Mouse (Mus musculus): ENCODE results near the gene Gm21028.
"Not testable (repeated sequence)": the region's sequence is repeated elsewhere in the genome, so short reads cannot be mapped to it uniquely, and the experiment has no call there.

The Gm21028 gene

GRCm38 (mm10) chr7:42578488-42578887 lies at the start of gene Gm21028:
Gm21028 (minus strand) TSS chr7:42578588.
- CTCF ChIA-PET: no interaction called here

DNA sequence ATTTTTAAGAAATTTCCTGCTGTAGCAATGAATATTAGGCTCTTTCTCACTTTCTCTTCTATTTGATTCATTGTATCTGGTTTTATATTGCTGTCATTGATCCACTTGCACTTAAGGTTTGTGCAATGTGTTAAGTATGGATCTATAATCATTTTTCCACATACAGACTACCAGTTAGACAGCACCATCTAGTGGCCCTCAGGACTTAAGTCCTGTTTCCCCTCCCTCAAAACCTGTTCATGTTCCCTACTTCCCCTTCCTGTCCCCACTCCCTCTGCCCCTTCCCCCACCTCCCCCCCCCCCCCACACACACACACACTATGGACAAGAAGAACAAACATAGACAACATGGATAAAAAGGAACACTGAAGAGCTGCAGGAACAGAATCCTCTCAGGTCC lies 17.3 kb upstream of the Gm21028 start:
- ChIA-PET CTCF (interaction anchor here in 1 of 4 experiments (0.6 kb wide), 1 partner anchor 146 kb away, joined by 5 read pairs; no protein-coding TSS in a partner anchor), POLR2A (interaction anchor here in 1 of 4 experiments (0.6 kb wide), 1 partner anchor 170 kb away, joined by 3 read pairs; no protein-coding TSS in a partner anchor)

More at GRCm38 (mm10) chr7:42578488-42578887, at the start of gene Gm21028:
- POLR2A ChIA-PET: no interaction called here

DNA sequence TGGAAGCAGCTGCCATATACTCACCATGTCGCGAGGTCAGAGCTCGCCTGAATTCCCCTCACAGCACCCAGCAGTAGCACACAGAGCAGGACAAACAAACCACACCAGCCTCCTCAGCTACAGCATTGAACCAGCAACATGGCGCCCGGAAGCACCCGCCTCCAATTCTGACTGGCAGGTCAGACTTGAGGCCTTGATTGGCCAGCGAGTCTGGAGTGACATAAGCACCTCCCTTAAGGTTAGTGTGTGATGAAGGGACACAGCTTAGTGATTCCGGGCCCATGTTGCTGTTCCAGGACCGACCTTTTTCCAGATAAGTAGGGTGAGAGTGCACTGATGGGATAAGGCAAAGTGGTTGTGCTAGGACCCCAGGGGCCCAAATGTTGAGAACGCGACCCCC lies 14.0 kb upstream of the Gm21028 start, which contains the start of gene Zfp977:
Gene Zfp977 (minus strand): TSS at position 135 of the 400 bp plus-strand sequence.
- CTCF ChIA-PET: not testable (repeated sequence)

GRCm38 (mm10) chr7:42591311-42591710 lies 12.9 kb upstream of the Gm21028 start:
- ChIA-PET CTCF (interaction anchor here in 1 of 4 experiments (0.6 kb wide), 1 partner anchor 73 kb away, joined by 3 read pairs; no protein-coding TSS in a partner anchor), POLR2A (interaction anchor here in 2 of 4 experiments (0.6 to 2.2 kb wide), 2 partner anchors 86 to 1478 kb away, joined by 3 to 6 read pairs; partner anchors contain the start of gene Zfp141 (in 1 of the 2))

More for the DNA sequence above, 14.0 kb upstream of the Gm21028 start, which contains the start of gene Zfp977:
- POLR2A ChIA-PET: interaction anchor here in 3 of 4 experiments (0.6 to 2.2 kb wide), 18 partner anchors 10 to 1032 kb away, joined by 3 to 7 read pairs (median 4); partner anchors contain the start of genes Zfp141 (in 1 of the 3) and Zfp976 (in 1 of the 3)

DNA sequence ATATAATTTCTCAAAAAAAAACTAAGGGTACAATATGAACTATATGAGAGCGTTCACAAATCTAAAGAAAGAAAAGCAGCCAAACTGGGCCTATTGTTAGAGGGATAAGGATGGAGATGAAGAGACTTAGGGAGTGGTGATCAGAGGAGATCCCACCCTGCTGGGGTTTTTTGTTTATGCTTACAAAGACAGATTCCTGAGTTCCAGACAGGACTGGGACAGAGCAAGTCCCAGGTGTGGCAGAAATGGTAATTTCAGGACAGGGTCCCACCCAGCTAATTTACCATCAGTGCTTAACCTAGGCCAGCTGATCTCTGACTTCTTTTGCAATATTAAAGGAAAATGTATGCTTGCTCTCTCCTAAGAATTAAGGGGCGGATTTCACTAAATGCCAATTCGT lies 26.6 kb downstream of the Gm21028 start:
- CTCF ChIA-PET: no interaction called here
- POLR2A ChIA-PET: interaction anchor here in 1 of 4 experiments (1.2 kb wide), 1 partner anchor 54 kb away, joined by 4 read pairs; no protein-coding TSS in a partner anchor

All from embryonic stem cell, embryonic (primary cell).